ENCODE assay signal across 8 mouse cellular contexts in the genomic region with DNA sequence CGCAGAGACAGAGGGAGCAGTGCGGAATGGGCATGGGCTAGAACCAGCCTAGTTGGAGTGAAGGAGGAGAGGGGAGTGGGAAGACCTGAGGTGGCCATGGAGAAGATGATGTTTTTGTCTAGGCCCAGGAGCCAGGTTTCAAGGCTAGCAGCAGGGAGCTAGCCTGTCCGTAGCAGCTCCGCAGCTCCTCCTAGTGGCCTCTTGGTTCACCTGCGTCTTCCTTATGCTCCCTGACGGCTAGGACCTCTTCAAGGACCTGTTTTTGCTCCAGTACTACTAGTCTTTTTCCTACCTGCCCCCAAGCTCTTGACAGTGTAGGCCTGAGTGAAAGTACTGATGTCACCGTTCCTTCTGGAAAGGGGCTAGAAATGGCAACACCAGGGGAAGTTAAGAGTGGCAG. TPM values are rescaled to one million over a fixed set of nuclear protein-coding genes. Genes with fewer than 3 reads are reported as not detected.
DNase-seq lines count a peak whose midpoint lies in the region; ATAC-seq and TF ChIP-seq lines count a peak whose summit lies in the region.

No protein-coding gene starts in this region.

- no peak overlapping the region for H3K4me2 ChIP-seq in liver, embryonic 15.5 days
- no peak overlapping the region for H3K4me2 ChIP-seq in neural tube, embryonic 15.5 days

- peak; percentile 77 for DNase-seq in A20 (ENCODE audit: low read depth, low spot score)
- peak; percentile 87 for DNase-seq in R1 (ENCODE audit: low read depth, low spot score)
- peak; percentile 91 to 94 for DNase-seq in cerebellum, postnatal 14 days
- peak; percentile 80 to 85 for DNase-seq in frontal cortex, postnatal 36 days (ENCODE audit: low spot score in 2 of 2)
- DNase-seq in kidney, adult 2 months, result peak; percentile 83
- DNase-seq in testis, postnatal 14 days (ENCODE audit: low spot score), result peak; percentile 71

- TF ChIP-seq POLR2A in kidney, adult 2 months (IDR thresholded peaks at IDR 0.05; ENCODE audit: low read depth, low read length), result no peak

- no peak overlapping the region for H3K9ac ChIP-seq in liver, embryonic 15.5 days
- no peak overlapping the region for H3K9ac ChIP-seq in neural tube, embryonic 15.5 days (replicated peaks)

- no peak overlapping the region for H3K27ac ChIP-seq in kidney, adult 2 months (ENCODE audit: insufficient read depth, low read depth, low read length)
- H3K27ac ChIP-seq in liver, embryonic 15.5 days (replicated peaks), result no peak overlapping the region
- H3K27ac ChIP-seq in neural tube, embryonic 15.5 days (replicated peaks), result no peak overlapping the region

- no peaks in the 10 kb centered on the region for H3K9me3 ChIP-seq in liver, embryonic 15.5 days (replicated peaks)
- H3K9me3 ChIP-seq in neural tube, embryonic 15.5 days (replicated peaks), result no peaks in the 10 kb centered on the region

- H3K36me3 ChIP-seq in kidney, adult 2 months (ENCODE audit: control insufficient read depth, insufficient read depth, low read length), result no peaks in the 10 kb centered on the region
- no peaks in the 10 kb centered on the region for H3K36me3 ChIP-seq in liver, embryonic 15.5 days (replicated peaks)
- peaks cover 3% of the 10 kb centered on the region; the same call in 1 of the 2 replicates for H3K36me3 ChIP-seq in neural tube, embryonic 15.5 days

- peak; percentile 94 for TF ChIP-seq CTCF in kidney, adult 2 months (conservative IDR thresholded peaks at IDR 0.05; ENCODE audit: insufficient read depth, insufficient read length, low read depth, low read length)

- 26% methylated on average over 7 of the region's 7 CpGs for WGBS in kidney, adult 2 months
- 14% methylated on average over 7 of the region's 7 CpGs for WGBS in liver, embryonic 15.5 days (ENCODE audit: insufficient replicate concordance)
- WGBS in neural tube, embryonic 15.5 days, result 10% methylated on average over 7 of the region's 7 CpGs

- H3K27me3 ChIP-seq in kidney, adult 2 months (replicated peaks; ENCODE audit: control insufficient read depth, insufficient read depth, low read length), result no peaks in the 10 kb centered on the region; the same call in 1 of the 2 replicates
- peaks cover 54% of the 10 kb centered on the region for H3K27me3 ChIP-seq in liver, embryonic 15.5 days
- H3K27me3 ChIP-seq in neural tube, embryonic 15.5 days (replicated peaks), result peaks cover 5% of the 10 kb centered on the region; the same call in 1 of the 2 replicates

- H3K4me3 ChIP-seq in kidney, adult 2 months (ENCODE audit: insufficient read depth, low read depth, low read length), result no peak overlapping the region
- H3K4me3 ChIP-seq in liver, embryonic 15.5 days (replicated peaks), result no peak overlapping the region
- no peak overlapping the region for H3K4me3 ChIP-seq in neural tube, embryonic 15.5 days (replicated peaks)

- H3K4me1 ChIP-seq in kidney, adult 2 months (ENCODE audit: control insufficient read depth, insufficient read depth, low read length), result no peaks in the 10 kb centered on the region; the same call in 1 of the 2 replicates
- H3K4me1 ChIP-seq in liver, embryonic 15.5 days (replicated peaks), result 0 out of 2 replicates have a peak, but pooled peaks cover 6% of the 10 kb centered on the region
- H3K4me1 ChIP-seq in neural tube, embryonic 15.5 days, result peaks cover 30% of the 10 kb centered on the region

- ATAC-seq in liver, embryonic 15.5 days (ENCODE audit: insufficient read depth), result peak; percentile 32; the same call in 1 of the 2 replicates
- 0 out of 2 replicates have a peak, but pooled peaks have one; percentile 16 for ATAC-seq in neural tube, embryonic 15.5 days (ENCODE audit: low FRiP score)

RNA-seq across cellular contexts. Expression of a gene that starts 4.4 kb away (rescaled TPM):
- 0.06 and 0.11 TPM in 2 replicates for polyA plus RNA-seq in kidney, adult 2 months (2012; rRNA removed)
- polyA plus RNA-seq in liver, embryonic 15.5 days (2015; fragmentation: Nextera tagmentation; extraction: Ambion mirVana), result 0.03 TPM in 1 of 2 replicates, not detected in the other
- polyA plus RNA-seq in neural tube, embryonic 15.5 days (2015; fragmentation: Nextera tagmentation; extraction: Ambion mirVana), result 2.5 and 3.2 TPM in 2 replicates

RNA-seq across cellular contexts. Expression of a gene that starts 16.3 kb away (rescaled TPM):
- polyA plus RNA-seq in kidney, adult 2 months (2012; rRNA removed), result 17.0 and 17.1 TPM in 2 replicates
- polyA plus RNA-seq in liver, embryonic 15.5 days (2015; fragmentation: Nextera tagmentation; extraction: Ambion mirVana), result 0.09 and 0.12 TPM in 2 replicates
- 2.3 and 2.5 TPM in 2 replicates for polyA plus RNA-seq in neural tube, embryonic 15.5 days (2015; fragmentation: Nextera tagmentation; extraction: Ambion mirVana)

RNA-seq across cellular contexts. Expression of a gene that starts 26.9 kb away (rescaled TPM):
- 21.5 and 36.4 TPM in 2 replicates for polyA plus RNA-seq in kidney, adult 2 months (2012; rRNA removed)
- 0.39 and 0.40 TPM in 2 replicates for polyA plus RNA-seq in liver, embryonic 15.5 days (2015; fragmentation: Nextera tagmentation; extraction: Ambion mirVana)
- 57.9 and 63.1 TPM in 2 replicates for polyA plus RNA-seq in neural tube, embryonic 15.5 days (2015; fragmentation: Nextera tagmentation; extraction: Ambion mirVana)

RNA-seq across cellular contexts. Expression of a gene that starts 51.6 kb away (rescaled TPM):
- 4.9 and 5.6 TPM in 2 replicates for polyA plus RNA-seq in kidney, adult 2 months (2012; rRNA removed)
- 1.7 and 1.9 TPM in 2 replicates for polyA plus RNA-seq in liver, embryonic 15.5 days (2015; fragmentation: Nextera tagmentation; extraction: Ambion mirVana)
- polyA plus RNA-seq in neural tube, embryonic 15.5 days (2015; fragmentation: Nextera tagmentation; extraction: Ambion mirVana), result 3.7 and 3.8 TPM in 2 replicates

Comparison
In these comparisons a context has a peak if more than half of its experiments do, and no peak if none do; other contexts are left out.
1. RNA of a gene that starts 26.9 kb away (polyA plus RNA-seq): 57.9 to 63.1 TPM in neural tube, embryonic 15.5 days and 21.5 to 36.4 TPM in kidney, adult 2 months; 0.39 to 0.40 TPM in liver, embryonic 15.5 days; every median in the first group is over 10 times any median in the second.
2. Peak in every context shown above with its lines, with median percentiles within 50 percentile points of each other: DNase-seq.